Mouse (Mus musculus): ENCODE results near the gene Pim1.
"Not testable (repeated sequence)": the region's sequence is repeated elsewhere in the genome, so short reads cannot be mapped to it uniquely, and the experiment has no call there.

Pim1 gene

GRCm38 (mm10) chr17:29490713-29491581, at the start of gene Pim1:
TSS of gene Pim1 (plus strand) at chr17:29490753.
- no peak for DNase-seq

- no peak for DNase-seq
Measured at GRCm38 (mm10) chr17:29441562-29441961, 49.0 kb upstream of the Pim1 start.

GRCm38 (mm10) chr17:29442131-29442557, 48.4 kb upstream of the Pim1 start:
- no peak for DNase-seq

GRCm38 (mm10) chr17:29443724-29444123, 46.8 kb upstream of the Pim1 start:
- DNase-seq, result no peak

GRCm38 (mm10) chr17:29445072-29445471, 45.5 kb upstream of the Pim1 start:
- no peak for DNase-seq

- DNase-seq, result no peak
Measured at GRCm38 (mm10) chr17:29447323-29447722, 43.2 kb upstream of the Pim1 start.

- no peak for DNase-seq
Measured at GRCm38 (mm10) chr17:29448055-29448454, 42.5 kb upstream of the Pim1 start.

GRCm38 (mm10) chr17:29448561-29448960, 42.0 kb upstream of the Pim1 start:
- no peak for DNase-seq

- no peak for DNase-seq
Measured at GRCm38 (mm10) chr17:29450899-29451840, 39.4 kb upstream of the Pim1 start.

- DNase-seq, result no peak
Measured at GRCm38 (mm10) chr17:29451841-29452210, 38.7 kb upstream of the Pim1 start.

- not testable (repeated sequence) for DNase-seq
Measured at GRCm38 (mm10) chr17:29454119-29454518, 36.4 kb upstream of the Pim1 start.

- DNase-seq, result peak; percentile 49
Measured at GRCm38 (mm10) chr17:29455411-29456120, 35.0 kb upstream of the Pim1 start.

GRCm38 (mm10) chr17:29456476-29456875, 34.1 kb upstream of the Pim1 start:
- DNase-seq, result no peak

GRCm38 (mm10) chr17:29456926-29457325, 33.6 kb upstream of the Pim1 start:
- DNase-seq, result no peak

GRCm38 (mm10) chr17:29457795-29458560, 32.6 kb upstream of the Pim1 start:
- DNase-seq, result no peak

- peak; percentile 76 for DNase-seq
Measured at GRCm38 (mm10) chr17:29459321-29460118, 31.0 kb upstream of the Pim1 start.

- no peak for DNase-seq
Measured at GRCm38 (mm10) chr17:29460119-29460505, 30.4 kb upstream of the Pim1 start.

GRCm38 (mm10) chr17:29463627-29464026, 26.9 kb upstream of the Pim1 start:
- no peak for DNase-seq

GRCm38 (mm10) chr17:29464068-29464467, 26.5 kb upstream of the Pim1 start:
- no peak for DNase-seq

GRCm38 (mm10) chr17:29464519-29465140, 25.9 kb upstream of the Pim1 start:
- DNase-seq, result no peak

Measured in cerebellum, adult 9-10 months (tissue).